Mouse (Mus musculus) skeletal muscle tissue, adult 2 months (tissue): ENCODE measurements at regions not wholly inside any gene's neighbourhood (a gene's known extent, or its start where the extent isn't known, plus 50 kb on each side); places are given as distances from the start of the nearest gene placed in this dataset.
A peak's percentile ranks its signal among the peaks of the same experiment; 100 is the strongest.

Source experiments
- DNase-seq: peaks from one replicate; pipeline ENCODE4 v3.0.0-alpha.2; 2012; ENCODE audit warnings: low read depth, low spot score

DNA sequence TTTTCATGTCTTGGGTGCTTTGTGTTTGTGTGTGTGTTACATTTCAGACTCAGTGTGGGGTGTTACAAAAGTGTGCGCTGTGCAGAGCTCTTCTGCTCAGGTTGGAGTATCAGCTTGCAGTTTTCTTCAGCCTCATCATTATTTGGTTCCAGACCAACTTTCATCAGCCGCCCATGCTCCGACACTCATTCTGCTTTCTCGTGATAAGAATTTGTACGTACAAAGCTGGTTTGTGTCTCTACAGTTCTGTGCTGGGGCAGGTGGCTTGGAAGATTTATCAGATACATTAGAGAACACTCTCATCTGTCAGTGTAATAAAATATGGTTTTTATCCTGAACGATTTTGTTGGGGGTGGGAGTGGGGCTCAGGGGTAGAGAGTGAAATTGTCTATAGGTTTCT lies 332.8 kb upstream of the Tnp1 start:
- DNase-seq = no peak

DNA sequence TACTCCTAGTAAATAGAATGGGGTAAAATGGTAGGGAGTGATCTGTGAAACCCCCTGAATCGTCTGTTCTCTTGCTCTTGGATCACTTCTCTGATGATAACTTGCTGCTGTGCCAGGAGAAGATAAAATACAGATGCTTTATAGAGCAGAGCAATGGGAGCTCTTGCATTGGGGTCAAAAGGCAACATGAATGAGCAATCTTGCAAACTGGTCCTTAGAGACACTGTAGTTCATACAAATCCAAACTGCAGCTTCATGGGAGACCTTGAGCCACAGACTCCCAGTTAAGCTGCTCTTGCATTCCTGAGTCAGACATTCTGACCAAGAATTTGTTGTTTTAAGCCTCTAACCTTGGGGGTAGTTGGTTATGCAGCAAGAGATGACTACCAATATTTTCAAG lies 328.9 kb upstream of the Tnp1 start:
- DNase-seq = peak; percentile 17

DNA sequence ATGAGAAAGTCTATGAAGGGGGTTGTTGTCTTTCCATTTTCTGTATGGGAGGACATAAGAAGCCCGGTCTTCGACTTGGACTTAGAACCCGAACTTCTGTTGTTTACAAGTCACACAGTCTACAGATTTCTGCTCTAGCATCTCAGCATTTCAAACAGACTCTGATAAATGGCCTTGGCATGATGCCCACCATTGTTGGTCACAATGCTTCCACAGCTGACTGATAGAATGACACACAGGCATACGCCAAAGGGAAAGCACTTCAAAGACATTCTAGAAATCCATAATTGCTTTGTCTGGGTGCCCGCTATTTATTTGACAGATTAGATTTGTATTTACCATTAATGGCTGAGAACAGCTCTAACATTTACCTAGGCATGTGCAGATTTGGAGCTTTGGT lies 326.2 kb upstream of the Tnp1 start:
- no peak for DNase-seq

- no peak for DNase-seq
Measured at GRCm38 (mm10) chr1:73337401-73337800, 321.7 kb upstream of the Tnp1 start.

DNA sequence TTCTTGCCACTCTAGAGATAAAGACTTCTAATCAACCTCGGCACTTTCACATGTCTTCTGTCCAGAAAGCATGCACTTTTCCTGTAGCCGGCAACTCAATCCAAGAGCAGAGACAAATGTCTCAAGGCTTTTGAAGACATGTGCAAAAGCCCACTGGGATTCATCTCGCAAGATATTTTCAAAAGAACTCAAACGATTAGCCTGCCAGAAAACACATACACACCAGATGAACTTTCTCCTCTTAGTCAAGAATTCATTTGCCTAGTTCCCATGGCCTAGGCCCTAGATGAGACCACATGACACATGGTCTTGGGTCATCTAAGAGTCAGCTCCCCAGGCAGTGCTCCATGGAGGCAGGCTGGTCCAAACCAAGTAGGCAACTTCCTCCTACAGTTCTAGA lies 293.8 kb upstream of the Tnp1 start:
- peak; percentile 4 for DNase-seq

DNA sequence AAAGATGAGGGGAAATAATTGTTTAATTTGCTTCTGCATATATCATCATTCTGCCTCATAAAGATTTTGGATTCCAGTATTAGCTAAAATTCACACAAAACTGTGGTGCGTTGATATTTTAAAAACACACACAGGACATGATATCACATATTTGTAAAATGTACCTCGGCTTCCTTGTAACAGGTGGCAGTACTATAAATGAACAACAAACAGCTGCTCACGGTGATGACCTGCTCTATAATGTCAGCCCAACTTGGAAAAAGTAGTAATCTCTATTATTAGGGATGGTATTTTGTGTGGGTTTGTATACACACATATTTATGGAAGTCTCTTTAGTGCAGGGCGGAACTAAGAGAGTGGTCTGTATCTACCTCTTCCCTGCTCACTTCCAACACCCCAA lies 292.7 kb upstream of the Tnp1 start:
- no peak for DNase-seq

- DNase-seq = no peak
Measured at GRCm38 (mm10) chr1:73307194-73307593, 291.5 kb upstream of the Tnp1 start.

DNA sequence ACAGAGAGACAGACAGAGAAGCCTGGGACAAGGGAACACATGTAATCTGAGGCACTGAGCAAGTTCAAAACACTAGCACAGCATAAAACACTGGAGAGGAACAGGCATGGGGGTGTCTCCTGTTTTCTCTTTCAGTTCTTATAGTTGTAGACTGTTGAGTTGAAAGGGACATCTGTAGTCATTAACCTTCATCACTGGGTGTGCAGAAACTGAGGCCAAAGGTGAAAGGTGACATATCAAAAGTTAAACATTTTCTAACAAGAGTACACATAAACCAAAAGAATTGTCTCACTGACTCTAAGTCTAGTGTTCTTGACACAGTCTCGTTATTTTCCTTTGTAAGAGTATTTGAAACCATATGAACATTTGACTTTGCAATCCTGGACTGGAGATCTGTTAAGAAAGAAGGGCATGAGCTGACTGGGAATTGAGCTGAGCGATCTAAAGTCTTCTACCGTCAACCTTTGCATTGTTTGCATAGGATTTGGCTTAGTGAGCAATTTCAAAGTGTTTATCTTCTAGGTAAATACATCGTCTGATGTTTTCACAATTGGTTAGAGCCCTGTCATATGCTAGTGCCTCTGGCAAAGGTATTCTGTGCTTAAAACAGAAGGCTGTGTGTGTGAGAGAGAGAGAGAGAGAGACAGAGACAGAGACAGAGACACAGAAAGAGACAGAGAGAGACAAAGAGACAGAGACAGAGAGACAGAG lies 284.4 kb upstream of the Tnp1 start:
- no peak for DNase-seq

DNA sequence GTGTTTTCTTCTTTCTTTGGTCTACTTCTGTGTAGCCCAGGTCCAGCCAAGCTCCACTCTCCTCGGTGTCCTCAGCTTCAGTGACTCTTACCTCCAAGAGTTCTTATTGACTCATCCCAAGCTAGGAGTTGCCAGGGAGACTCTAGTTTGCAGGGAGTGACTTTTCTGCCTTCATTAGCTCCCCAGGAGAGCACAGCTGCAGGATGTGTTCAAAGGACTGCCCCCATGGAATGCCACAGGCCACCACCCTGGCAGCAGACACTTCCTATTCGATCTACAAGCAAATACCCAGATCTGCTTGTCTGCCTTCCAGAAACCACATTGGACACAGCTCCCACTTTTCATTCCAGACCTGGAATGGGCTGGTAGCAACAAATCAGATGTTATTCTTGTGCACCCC lies 269.6 kb upstream of the Tnp1 start:
- DNase-seq = no peak

GRCm38 (mm10) chr1:73274480-73274879 lies 258.8 kb upstream of the Tnp1 start:
- DNase-seq = peak; percentile 57

DNA sequence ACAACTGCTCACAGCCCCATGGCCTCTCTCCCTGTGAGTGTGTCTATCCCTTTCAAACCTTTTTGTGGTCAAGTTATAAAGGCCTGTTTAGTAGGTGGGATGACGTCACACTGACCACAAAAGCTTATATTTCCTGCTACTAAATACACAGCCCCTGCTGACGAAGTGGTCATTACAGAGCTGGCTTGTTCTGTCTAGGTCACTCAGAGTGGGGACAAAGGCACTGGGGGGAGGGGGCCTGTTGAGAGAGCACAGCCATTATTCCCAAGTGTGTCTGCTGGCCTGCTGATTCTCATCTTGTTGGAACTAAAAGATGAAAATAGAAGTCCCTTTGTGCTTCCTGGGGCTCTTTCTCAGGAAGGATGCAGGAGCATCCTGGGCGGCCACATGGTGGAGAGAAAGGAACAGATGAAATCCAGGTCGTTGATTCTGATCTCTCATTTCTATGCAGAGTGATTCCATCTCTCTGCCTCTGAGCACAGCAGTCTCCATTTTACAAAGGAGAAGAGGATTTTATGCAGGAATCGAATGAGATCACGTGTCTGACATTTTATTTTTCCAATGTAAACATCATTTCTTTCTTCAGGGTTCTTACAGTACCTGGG lies 255.2 kb upstream of the Tnp1 start:
- DNase-seq = no peak

DNA sequence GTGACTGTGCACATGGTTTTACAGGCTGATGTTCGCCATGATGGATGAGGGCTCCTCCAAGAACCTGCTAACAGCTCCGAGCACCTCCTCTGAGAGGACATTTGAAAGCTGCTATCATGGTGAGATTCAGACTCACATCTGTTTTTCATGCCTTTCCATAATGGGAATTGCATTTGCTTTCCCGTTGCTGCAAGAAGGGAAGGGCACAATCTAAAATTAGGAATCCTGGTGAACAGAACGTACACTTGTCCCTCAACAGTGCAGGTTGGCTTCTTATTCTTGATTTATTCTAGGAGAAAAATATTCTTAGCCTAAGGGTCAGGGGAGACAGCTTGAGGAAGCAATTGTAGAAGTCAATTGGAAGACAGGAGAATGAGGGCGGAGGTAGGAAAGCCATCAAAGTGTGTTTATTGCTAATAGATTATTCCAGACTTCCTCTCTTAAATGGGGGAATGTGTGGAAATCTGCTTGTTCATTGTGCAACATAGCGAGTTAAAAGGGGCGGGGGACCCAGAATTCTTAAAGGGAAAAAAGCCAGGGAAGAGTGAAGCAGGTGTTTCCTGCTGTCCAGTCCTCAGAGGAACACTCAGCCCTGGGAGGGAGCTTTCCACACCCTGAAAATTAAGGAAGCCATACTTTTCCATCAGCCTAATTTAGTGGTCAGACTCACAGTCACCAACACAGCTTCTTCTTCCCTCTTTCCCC lies 253.5 kb upstream of the Tnp1 start:
- DNase-seq = no peak

GRCm38 (mm10) chr1:73265009-73265408 lies 249.3 kb upstream of the Tnp1 start:
- DNase-seq = peak; percentile 92

DNA sequence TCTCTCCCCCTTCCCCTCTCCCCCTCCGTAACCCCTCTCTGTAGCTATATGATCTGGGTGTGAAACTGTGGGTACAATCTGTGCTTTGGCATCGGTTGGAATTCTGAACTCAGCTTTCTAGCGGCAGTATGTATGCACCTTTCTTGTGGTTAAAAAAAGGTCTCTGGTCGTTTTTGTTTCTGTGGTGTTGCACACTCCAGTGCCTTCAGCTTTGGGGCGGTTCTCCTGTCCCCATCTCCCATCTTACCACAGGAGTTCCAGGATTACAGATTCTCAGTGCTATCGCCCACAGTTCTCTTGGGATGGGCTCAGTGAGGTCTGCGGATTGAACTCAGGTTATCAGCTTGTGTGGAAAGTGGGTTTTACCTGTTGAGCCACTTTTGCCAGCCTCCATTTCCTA lies 248.5 kb upstream of the Tnp1 start:
- no peak for DNase-seq

DNA sequence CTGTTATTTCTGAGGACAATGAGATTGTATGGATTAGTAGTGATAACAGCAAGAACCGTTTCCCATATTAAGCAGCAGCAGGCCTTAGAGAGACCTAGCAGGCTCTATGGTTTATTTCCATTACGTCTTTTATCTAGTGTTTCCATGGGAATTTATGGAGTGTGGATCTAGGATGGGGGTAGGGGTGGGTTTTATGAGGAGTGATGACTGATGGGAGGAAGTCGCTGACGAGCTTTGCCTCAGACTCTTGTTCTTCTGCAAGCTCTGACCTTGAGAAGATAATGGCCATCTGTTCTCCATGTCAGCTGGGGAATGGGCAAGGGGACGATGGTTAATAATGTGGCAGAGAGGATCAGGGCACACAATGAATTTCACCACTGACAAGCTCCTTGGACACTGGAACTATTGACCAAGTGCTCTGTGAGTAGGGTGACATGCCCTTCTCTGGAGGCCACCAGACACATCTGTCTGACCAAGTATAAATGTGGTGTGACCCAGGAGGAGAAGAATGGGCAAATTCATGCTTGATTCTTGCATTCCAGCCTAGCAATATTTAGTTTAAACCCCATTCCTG lies 243.9 kb upstream of the Tnp1 start:
- DNase-seq = no peak

- no peak for DNase-seq
Measured at GRCm38 (mm10) chr1:73257263-73257662, 241.6 kb upstream of the Tnp1 start.

DNA sequence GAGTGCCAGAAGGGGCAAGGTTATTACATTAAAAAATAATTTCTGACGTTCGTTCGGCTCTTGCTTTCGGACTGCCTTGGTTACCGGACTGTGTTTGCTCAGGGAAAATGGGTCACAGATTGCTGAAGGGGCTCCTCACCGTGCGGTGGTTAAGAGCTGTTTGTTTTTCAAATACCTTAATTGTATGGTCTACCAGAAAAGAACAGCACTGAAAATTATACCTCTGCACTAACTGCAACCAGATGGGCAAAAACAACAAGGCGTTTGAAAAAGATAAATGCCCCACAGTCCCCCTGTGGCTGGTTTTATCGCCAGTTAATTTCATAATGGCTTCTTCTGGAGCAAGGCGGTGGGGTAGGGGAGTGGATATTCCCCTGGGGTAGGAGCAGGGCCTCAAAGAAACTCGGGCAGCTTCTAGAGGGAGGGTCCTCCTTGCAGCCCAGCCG lies 236.2 kb upstream of the Tnp1 start:
- no peak for DNase-seq

DNA sequence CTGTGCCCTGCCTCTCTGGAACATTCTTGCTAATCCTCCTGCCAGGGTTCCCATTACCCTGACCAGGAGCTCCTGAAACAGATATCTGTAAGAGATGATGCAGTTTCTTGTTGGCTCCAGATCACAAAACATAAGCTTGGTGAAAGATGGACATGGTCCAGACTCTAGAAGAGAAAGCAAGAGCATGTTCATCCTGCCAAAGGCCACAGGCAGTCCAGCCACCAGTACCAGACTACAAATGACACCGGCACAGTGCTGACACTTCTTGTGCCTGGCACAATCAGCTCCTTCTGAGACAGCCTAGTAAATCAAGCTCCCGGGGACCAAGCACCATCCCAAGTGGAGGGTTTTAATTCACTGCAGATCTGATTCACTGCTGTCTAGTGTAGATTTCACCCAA lies 228.3 kb upstream of the Tnp1 start:
- DNase-seq = peak; percentile 79

DNA sequence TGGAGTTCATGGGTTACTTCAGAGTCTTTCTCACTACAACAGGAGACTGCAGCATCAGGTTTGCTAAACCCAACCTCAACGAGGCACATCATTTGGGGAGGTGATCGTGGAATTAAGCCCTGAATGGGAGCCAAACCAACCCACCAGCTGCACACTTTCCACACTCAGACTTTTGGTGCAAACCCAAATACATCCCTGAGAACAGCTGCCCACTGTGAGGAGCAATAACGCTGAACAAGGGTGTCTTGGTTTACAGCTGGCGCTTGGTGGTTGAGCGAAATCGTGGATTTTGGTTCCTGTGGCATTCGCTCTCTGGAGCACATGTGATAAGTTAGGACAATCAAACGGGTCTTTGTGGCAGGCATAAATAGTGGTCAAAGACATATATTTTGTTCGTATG lies 226.6 kb upstream of the Tnp1 start:
- no peak for DNase-seq

DNA sequence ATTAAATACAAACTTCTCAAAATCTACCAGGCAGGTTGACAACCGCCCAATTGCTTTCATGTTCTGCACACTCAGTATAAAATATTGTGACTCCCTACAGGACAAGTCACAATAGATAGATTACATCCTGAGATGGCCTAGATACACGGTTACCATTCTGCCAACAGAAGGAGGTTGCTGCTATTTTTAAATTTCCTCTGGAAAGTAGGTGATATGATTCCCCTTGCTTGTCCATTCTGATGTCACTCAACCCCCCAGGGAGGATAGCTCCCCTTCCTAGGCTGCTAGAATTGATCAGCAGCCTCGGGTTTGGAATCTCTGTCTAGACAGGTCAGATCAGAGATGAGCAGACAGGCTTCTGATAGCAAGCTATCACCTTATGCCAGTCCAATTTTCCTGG lies 221.2 kb upstream of the Tnp1 start:
- peak; percentile 40 for DNase-seq

DNA sequence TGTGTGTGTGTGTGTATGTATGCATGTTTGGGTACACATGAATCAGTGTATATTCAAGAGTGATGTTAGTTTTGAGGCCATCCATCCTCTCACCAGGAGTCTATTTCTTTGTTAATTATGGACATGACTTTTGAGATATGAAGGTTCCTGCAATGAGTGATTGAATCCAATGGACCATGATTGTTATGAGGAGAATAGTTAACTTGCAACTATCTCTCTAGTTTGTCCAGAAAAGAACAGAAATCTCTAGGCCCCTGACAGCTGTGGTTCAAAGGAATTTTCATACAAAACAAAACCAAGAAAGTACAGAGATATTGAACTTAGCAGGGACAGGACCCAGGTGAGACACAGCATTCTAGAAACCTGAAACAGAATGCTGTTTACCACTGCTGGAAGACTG lies 217.9 kb upstream of the Tnp1 start:
- DNase-seq = no peak

DNA sequence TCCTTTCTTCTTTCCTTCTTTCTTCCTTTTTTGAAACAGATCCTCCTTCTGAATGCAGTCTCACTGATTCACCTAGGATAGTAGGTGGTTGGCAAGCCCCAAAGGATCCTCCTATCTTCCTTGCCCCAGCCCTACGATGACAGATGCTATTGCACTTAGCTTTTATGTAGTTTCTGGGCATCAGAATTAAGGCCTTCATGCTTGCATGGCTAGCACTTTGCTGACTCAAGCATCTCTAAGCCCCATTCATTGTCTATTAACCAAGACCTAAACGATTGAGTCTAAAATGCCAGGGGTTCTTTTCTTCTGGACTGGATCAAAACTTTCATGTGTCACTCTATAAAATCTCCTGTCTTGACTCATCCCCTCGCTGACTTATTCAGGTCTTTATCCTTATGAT lies 217.3 kb upstream of the Tnp1 start:
- DNase-seq = no peak

DNA sequence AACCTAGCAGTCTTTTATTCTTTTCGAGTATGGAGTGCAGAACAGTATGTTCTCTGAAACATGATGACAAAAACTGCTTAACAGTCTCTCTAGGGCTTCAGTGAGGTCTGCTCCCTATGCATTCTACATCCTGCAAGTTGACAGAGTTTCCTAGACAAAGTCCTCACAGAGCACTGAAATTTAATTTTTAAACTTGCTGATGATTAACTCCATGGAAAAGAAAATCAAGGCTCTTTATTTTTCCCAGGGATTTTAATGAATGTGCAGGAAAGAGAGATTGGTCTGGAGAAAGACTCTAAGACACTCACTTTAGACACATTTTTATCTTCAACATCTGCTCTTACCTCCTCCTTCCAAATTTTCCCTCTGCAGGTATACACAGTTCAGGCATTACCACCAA lies 214.9 kb upstream of the Tnp1 start:
- no peak for DNase-seq
